Mouse (Mus musculus) liver, adult 2 months (tissue): ENCODE measurements around the gene Zfp955a. TPM values are rescaled to one million over a fixed set of nuclear protein-coding genes. Genes with fewer than 3 reads are reported as not detected.
"Not testable (repeated sequence)": the region's sequence is repeated elsewhere in the genome, so short reads cannot be mapped to it uniquely, and the experiment has no call there.

ENCODE experiments used
- DNase-seq: peaks from one replicate; pipeline ENCODE4 v3.0.0-alpha.2; 2011; ENCODE audit warnings: low read depth, low spot score; ENCODE audit errors: extremely low read depth
- H3K27ac ChIP-seq: fragments of 200-500 bp; replicated peaks from 2 replicates; pipeline ENCODE4 v1.5.1; 2012; ENCODE audit warnings: low read depth, mild to moderate bottlenecking, control low read depth, inconsistent platforms, low read length; ENCODE audit not compliant: insufficient read depth
- H3K27me3 ChIP-seq: fragments of 200-500 bp; 2 replicates; pipeline ENCODE4 v1.6.1; 2012; ENCODE audit warnings: mild to moderate bottlenecking, moderate library complexity, low read length, inconsistent platforms; ENCODE audit not compliant: control insufficient read depth, insufficient read depth
- H3K36me3 ChIP-seq: fragments of 200-500 bp; 2 replicates; pipeline ENCODE4 v1.6.1; 2012; ENCODE audit warnings: low read length, inconsistent platforms; ENCODE audit not compliant: control insufficient read depth, insufficient read depth
- H3K4me1 ChIP-seq: fragments of 200-500 bp; 2 replicates; pipeline ENCODE4 v1.6.1; 2011; ENCODE audit warnings: low read length; ENCODE audit not compliant: control insufficient read depth, insufficient read depth
- H3K4me3 ChIP-seq: fragments of 200-500 bp; 2 replicates; pipeline ENCODE4 v1.5.1; 2011; ENCODE audit warnings: low read depth, mild to moderate bottlenecking, control low read depth, low read length, moderate library complexity; ENCODE audit not compliant: insufficient read depth
- H3K79me2 ChIP-seq: fragments of 200-500 bp; 2 replicates; pipeline ENCODE4 v1.6.1; 2012; ENCODE audit warnings: inconsistent platforms, mild to moderate bottlenecking, low read length, moderate library complexity; ENCODE audit not compliant: control insufficient read depth, insufficient read depth
- H3K9ac ChIP-seq: fragments of 200-500 bp; 2 replicates; pipeline ENCODE4 v1.6.1; 2012; ENCODE audit warnings: low read depth, mild to moderate bottlenecking, control low read depth, inconsistent platforms, low read length
- CTCF ChIP-seq: fragments of 200-500 bp; IDR thresholded peaks from 2 replicates; pipeline ENCODE4 v1.5.1; 2011; ENCODE audit warnings: low read depth, low read length, control low read depth
- POLR2A ChIP-seq: fragments of 200-500 bp; IDR thresholded peaks from 2 replicates; pipeline ENCODE4 v1.6.1; 2011; ENCODE audit warnings: low read length, control low read depth; ENCODE audit not compliant: insufficient read depth; ENCODE audit errors: extremely low read depth
- WGBS: fragments of 180-500 bp; shearing (Covaris S2); methylation state at CpG from one replicate; pipeline ENCODE4 v1.1.7; 2018; 5-methylcytosine and 5-hydroxymethylcytosine counted together
- polyA plus RNA-seq: library from polyadenylated mRNA; depleted of rRNA; stranded (reverse); fragments of >200 nt; gene quantifications from 2 replicates; pipeline ENCODE4 v1.2.3, GENCODE M21; 2012; rRNA removed
- total RNA-seq: library from RNA; depleted of rRNA; stranded (reverse); fragments of >200 nt; gene quantifications from 2 replicates; pipeline ENCODE4 v1.2.3, GENCODE M21; 2014; rRNA removed

Gene Zfp955a
- total and polyA plus RNA-seq, 2 experiments: 0.88 to 8.7 TPM

GRCm38 (mm10) chr17:33221590-33221989, 33.4 kb downstream of the Zfp955a start, which contains the start of gene Olfr1564:
Gene Olfr1564 (minus strand): TSS chr17:33221690.
- no peaks in the 10 kb centered on the region for H3K36me3 ChIP-seq
- no peaks in the 10 kb centered on the region for H3K27me3 ChIP-seq
- no peak within 1 kb of the TSS for H3K27ac ChIP-seq
- H3K4me1 ChIP-seq: no peaks in the 10 kb centered on the region
- no peak within 1 kb of the TSS for H3K9ac ChIP-seq
- H3K4me3 ChIP-seq: no peak within 1 kb of the TSS
- no peaks in the 10 kb centered on the region for H3K79me2 ChIP-seq
- TF ChIP-seq CTCF (no peak), POLR2A (no peak)
- DNase-seq: no peak
- WGBS: 78% methylated on average over 2 of the region's 2 CpGs

- not testable (repeated sequence) for H3K4me3 ChIP-seq, H3K27ac ChIP-seq, H3K4me1 ChIP-seq, H3K9ac ChIP-seq, H3K79me2 ChIP-seq, H3K36me3 ChIP-seq, DNase-seq, H3K27me3 ChIP-seq
- WGBS: no CpG with 5 or more reads among the region's 2 CpGs
These were observed 63.9 kb downstream of the Zfp955a start, which contains the start of gene Olfr239 for GRCm38 (mm10) chr17:33191002-33191401. Gene Olfr239 (plus strand): TSS chr17:33191302.

Other genes with a start within 250 kb of the Zfp955a start
- gene Zfp763, start 221.7 kb downstream of the Zfp955a start, total RNA-seq: 3.0 and 3.9 TPM in 2 replicates
- 0.21 and 0.23 TPM in 2 replicates for gene Zfp763, start 221.7 kb downstream of the Zfp955a start, polyA plus RNA-seq
- gene 4921501E09Rik, start 187.1 kb downstream of the Zfp955a start, total RNA-seq: not detected in 2 replicates
- not detected in 2 replicates for gene 4921501E09Rik, start 187.1 kb downstream of the Zfp955a start, polyA plus RNA-seq
- gene Zfp563, start 165.8 kb downstream of the Zfp955a start, total RNA-seq: 3.9 and 5.1 TPM in 2 replicates
- 0.65 and 0.91 TPM in 2 replicates for gene Zfp563, start 165.8 kb downstream of the Zfp955a start, polyA plus RNA-seq
- not detected in 2 replicates for gene Morc2b, start 115.5 kb downstream of the Zfp955a start, total RNA-seq
- gene Morc2b, start 115.5 kb downstream of the Zfp955a start, polyA plus RNA-seq: not detected in 2 replicates
- not detected in 2 replicates for gene Olfr55, start 86.7 kb downstream of the Zfp955a start, total RNA-seq
- gene Olfr55, start 86.7 kb downstream of the Zfp955a start, polyA plus RNA-seq: not detected in 2 replicates
- not detected in 2 replicates for gene Olfr239, start 63.8 kb downstream of the Zfp955a start, total RNA-seq
- gene Olfr239, start 63.8 kb downstream of the Zfp955a start, polyA plus RNA-seq: not detected in 2 replicates
- gene Olfr1564, start 33.5 kb downstream of the Zfp955a start, total RNA-seq: 0.07 TPM in 1 of 2 replicates, not detected in the other
- not detected in 2 replicates for gene Olfr1564, start 33.5 kb downstream of the Zfp955a start, polyA plus RNA-seq
- gene Olfr63, start 9.5 kb upstream of the Zfp955a start, total RNA-seq: not detected in 2 replicates
- not detected in 2 replicates for gene Olfr63, start 9.5 kb upstream of the Zfp955a start, polyA plus RNA-seq
- gene Zfp955b, start 34.4 kb upstream of the Zfp955a start, total RNA-seq: 4.4 and 5.3 TPM in 2 replicates
- gene Zfp955b, start 34.4 kb upstream of the Zfp955a start, polyA plus RNA-seq: 0.70 and 0.78 TPM in 2 replicates
- gene Zfp81, start 103.7 kb upstream of the Zfp955a start, total RNA-seq: 2.9 and 3.3 TPM in 2 replicates
- 0.27 and 0.43 TPM in 2 replicates for gene Zfp81, start 103.7 kb upstream of the Zfp955a start, polyA plus RNA-seq
- 4.2 and 6.0 TPM in 2 replicates for gene Zfp101, start 139.5 kb upstream of the Zfp955a start, total RNA-seq
- gene Zfp101, start 139.5 kb upstream of the Zfp955a start, polyA plus RNA-seq: 0.68 and 0.73 TPM in 2 replicates
- gene Actl9, start 177.8 kb upstream of the Zfp955a start, total RNA-seq: not detected in 2 replicates
- gene Actl9, start 177.8 kb upstream of the Zfp955a start, polyA plus RNA-seq: 0.16 TPM in 1 of 2 replicates, not detected in the other